ENCODE assay signal across 18 mouse cellular contexts in genomic region chr12:114332552-114332951, GRCm38 (mm10).
DNase-seq lines count a peak whose midpoint lies in the region; ATAC-seq and TF ChIP-seq lines count a peak whose summit lies in the region.
"Had no signal": no experiment of that assay in that cellular context is flagged by ENCODE, and none has a peak within 500 bp of the region (broad histone marks: within the 10 kb centered on the region; RNA-seq: fewer than 3 reads in every experiment).

No protein-coding gene starts in this region.

- H3K4me1 ChIP-seq in kidney, adult 2 months (ENCODE audit: control insufficient read depth, insufficient read depth, low read length), result no peaks in the 10 kb centered on the region
- H3K4me1 ChIP-seq: forebrain, embryonic 12.5 days; heart, embryonic 13.5 days; hindbrain, embryonic 15.5 days; liver, embryonic 15.5 days had no signal

- peak; percentile 13 for DNase-seq in kidney, adult 2 months
- no peak for DNase-seq in kidney, adult 11 months
- DNase-seq in B cell, adult 2 months, result peak; percentile 12 to 13
- DNase-seq in induced T-regulatory cell, adult 2 months (ENCODE audit: low read depth), result peak; percentile 28
- peak; percentile 39 for DNase-seq in thymus, postnatal 25 days
- no peak for DNase-seq in urinary bladder, postnatal 25 days (ENCODE audit: low spot score)
- DNase-seq: adrenal gland, postnatal 14 days; cerebellum, adult 11 months; cerebellum, postnatal 14 days; layer of hippocampus, postnatal 36 days; midbrain, embryonic 14.5 days had no signal

- peak; percentile 29; the same call in 1 of the 2 replicates for TF ChIP-seq CTCF in kidney, adult 2 months (conservative IDR thresholded peaks at IDR 0.05; ENCODE audit: insufficient read depth, insufficient read length, low read depth, low read length)

- no peaks in the 10 kb centered on the region for H3K27me3 ChIP-seq in kidney, adult 2 months (replicated peaks; ENCODE audit: control insufficient read depth, insufficient read depth, low read length)
- H3K27me3 ChIP-seq: forebrain, embryonic 12.5 days; heart, embryonic 13.5 days; hindbrain, embryonic 15.5 days; liver, embryonic 15.5 days had no signal

- H3K36me3 ChIP-seq in kidney, adult 2 months (ENCODE audit: control insufficient read depth, insufficient read depth, low read length), result no peaks in the 10 kb centered on the region
- H3K36me3 ChIP-seq: forebrain, embryonic 12.5 days; heart, embryonic 13.5 days; hindbrain, embryonic 15.5 days; liver, embryonic 15.5 days had no signal

- ATAC-seq in erythroblast, adult 5-6 weeks (replicated peaks; ENCODE audit: low FRiP score, poor library complexity, severe bottlenecking), result no peak
- ATAC-seq: intestine, embryonic 16.5 days; lung, postnatal 0 days had no signal

- no peak overlapping the region for H3K4me3 ChIP-seq in kidney, adult 2 months (ENCODE audit: insufficient read depth, low read depth, low read length)
- H3K4me3 ChIP-seq: forebrain, embryonic 12.5 days; heart, embryonic 13.5 days; hindbrain, embryonic 15.5 days; liver, embryonic 15.5 days had no signal

- no peak for TF ChIP-seq POLR2A in kidney, adult 2 months (IDR thresholded peaks at IDR 0.05; ENCODE audit: low read depth, low read length)

- no peak overlapping the region for H3K27ac ChIP-seq in kidney, adult 2 months (ENCODE audit: insufficient read depth, low read depth, low read length)
- H3K27ac ChIP-seq: forebrain, embryonic 12.5 days; heart, embryonic 13.5 days; hindbrain, embryonic 15.5 days; liver, embryonic 15.5 days had no signal

Comparison
In these comparisons a context has a peak if more than half of its experiments do, and no peak if none do; other contexts are left out.
1. DNase-seq: peak in kidney, adult 2 months (single experiment), B cell, adult 2 months (2 of 2), induced T-regulatory cell, adult 2 months (single experiment) and thymus, postnatal 25 days (single experiment); none in kidney, adult 11 months (single experiment) and urinary bladder, postnatal 25 days (single experiment).